Mouse (Mus musculus) cerebellum, adult 2 months (tissue): ENCODE data around the gene Fmnl2.

ENCODE experiments used
- CTCF ChIP-seq: fragments of 200-500 bp; IDR thresholded peaks from 2 replicates; pipeline ENCODE4 v1.5.1; 2011; ENCODE audit warnings: low read depth, mild to moderate bottlenecking, control low read depth, low read length, moderate library complexity, borderline replicate concordance; ENCODE audit not compliant: insufficient read depth
- POLR2A ChIP-seq: fragments of 200-500 bp; IDR thresholded peaks from 2 replicates; pipeline ENCODE4 v1.6.1; 2011; ENCODE audit warnings: low read length, control low read depth, borderline replicate concordance; ENCODE audit not compliant: insufficient read depth

DNA sequence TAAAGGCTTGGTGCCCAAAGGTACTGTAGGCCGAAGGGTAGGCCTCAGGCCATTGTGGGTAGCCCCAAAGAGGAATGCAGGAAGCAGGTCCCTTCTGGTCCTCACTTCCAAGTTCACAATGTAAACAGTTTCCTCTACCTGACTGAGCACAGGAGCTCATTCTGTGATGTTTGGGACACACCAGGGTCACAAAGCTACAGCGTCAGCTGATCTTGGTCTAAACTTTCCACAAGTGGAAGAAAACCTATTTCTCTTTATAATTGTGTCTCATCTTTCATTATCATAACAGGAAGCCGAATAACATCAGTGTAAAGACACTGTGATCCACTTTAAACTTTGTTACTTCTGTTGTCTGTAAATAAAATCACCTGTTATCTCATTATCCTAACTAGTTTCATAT is 237.8 kb downstream of the Fmnl2 start:
- no peak for TF ChIP-seq POLR2A
- no peak for TF ChIP-seq CTCF
